Mouse (Mus musculus): ENCODE measurements at regions not wholly inside any gene's neighbourhood (a gene's known extent, or its start where the extent isn't known, plus 50 kb on each side); places are given as distances from the start of the nearest gene placed in this dataset.

- DNase-seq: no peak
Measured at GRCm38 (mm10) chr3:141140606-141141005, 71.5 kb downstream of the Pdha2 start.

- DNase-seq: peak; percentile 18
Measured at GRCm38 (mm10) chr3:141112387-141113163, 99.6 kb downstream of the Pdha2 start.

- no peak for DNase-seq
Measured at GRCm38 (mm10) chr3:141111705-141112385, 100.3 kb downstream of the Pdha2 start.
